Mouse (Mus musculus): ENCODE measurements around the gene Nxt1. TPM values are rescaled to one million over a fixed set of nuclear protein-coding genes. Genes with fewer than 3 reads are reported as not detected.

Gene Nxt1
- 48.1 and 54.6 TPM in 2 replicates for polyA plus RNA-seq (2014; fragmentation: Nextera tagmentation; extraction: Ambion mirVana)

GRCm38 (mm10) chr2:148672199-148673096 lies at the start of gene Nxt1:
TSS of gene Nxt1 (plus strand) at chr2:148672601.
- H3K4me3 ChIP-seq (replicated peaks; ENCODE audit: low read depth, low read length): peak within 1 kb of the TSS; percentile 74
- H3K4me2 ChIP-seq (ENCODE audit: low read length): peak within 1 kb of the TSS; percentile 78
- peak; percentile 100 for ATAC-seq (ENCODE audit: low FRiP score, low TSS enrichment)
- no peaks in the 10 kb centered on the region for H3K9me3 ChIP-seq (ENCODE audit: control insufficient read depth, low read length)
- H3K27ac ChIP-seq (replicated peaks; ENCODE audit: low read depth, low read length): peak within 1 kb of the TSS; percentile 82
- peaks cover 20% of the 10 kb centered on the region for H3K4me1 ChIP-seq (ENCODE audit: control insufficient read depth, insufficient read depth, low read length)
- 1% methylated on average over 58 of the region's 58 CpGs for WGBS
- DNase-seq: peak; percentile 99
- H3K36me3 ChIP-seq (ENCODE audit: control insufficient read depth, insufficient read depth, low read length): peaks cover 20% of the 10 kb centered on the region
- peak within 1 kb of the TSS; percentile 76 for H3K9ac ChIP-seq (replicated peaks; ENCODE audit: low read length)
- H3K27me3 ChIP-seq (ENCODE audit: control insufficient read depth, insufficient read depth, low read length): no peaks in the 10 kb centered on the region

GRCm38 (mm10) chr2:148623067-148623466 lies 49.3 kb upstream of the Nxt1 start:
- H3K27ac ChIP-seq (replicated peaks; ENCODE audit: low read depth, low read length): no peak overlapping the region
- 87% methylated on average over 2 of the region's 2 CpGs for WGBS
- no peak overlapping the region for H3K4me2 ChIP-seq (ENCODE audit: low read length)
- DNase-seq (no peak), ATAC-seq (ENCODE audit: low FRiP score, low TSS enrichment) (no peak)
- H3K4me1 ChIP-seq (ENCODE audit: control insufficient read depth, insufficient read depth, low read length): no peaks in the 10 kb centered on the region
- H3K9ac ChIP-seq (replicated peaks; ENCODE audit: low read length): no peak overlapping the region
- H3K36me3 ChIP-seq (ENCODE audit: control insufficient read depth, insufficient read depth, low read length): no peaks in the 10 kb centered on the region
- H3K27me3 ChIP-seq (ENCODE audit: control insufficient read depth, insufficient read depth, low read length): no peaks in the 10 kb centered on the region
- no peak overlapping the region for H3K4me3 ChIP-seq (replicated peaks; ENCODE audit: low read depth, low read length)
- no peaks in the 10 kb centered on the region for H3K9me3 ChIP-seq (ENCODE audit: control insufficient read depth, low read length)

DNA sequence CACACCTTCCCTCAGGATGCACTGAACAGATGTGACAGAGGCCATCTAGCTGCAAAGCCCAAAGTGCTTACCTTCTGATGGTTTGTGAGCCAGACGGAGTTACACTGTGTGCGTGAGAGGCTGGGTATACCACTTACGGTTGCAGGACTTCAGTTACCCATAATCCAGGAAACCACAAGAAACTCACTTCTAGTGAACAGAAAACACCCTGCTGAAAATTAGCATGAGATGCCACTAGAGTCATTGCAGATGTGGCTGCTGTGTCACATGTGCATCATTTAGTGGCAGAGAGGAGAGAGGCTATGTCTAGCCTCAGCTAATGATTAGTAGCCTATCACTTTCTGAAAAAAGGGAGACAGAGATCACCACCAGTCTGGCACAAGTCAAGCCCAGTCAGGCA lies 47.9 kb upstream of the Nxt1 start:
- DNase-seq: no peak
- no peak overlapping the region for H3K27ac ChIP-seq (replicated peaks; ENCODE audit: low read depth, low read length)

DNA sequence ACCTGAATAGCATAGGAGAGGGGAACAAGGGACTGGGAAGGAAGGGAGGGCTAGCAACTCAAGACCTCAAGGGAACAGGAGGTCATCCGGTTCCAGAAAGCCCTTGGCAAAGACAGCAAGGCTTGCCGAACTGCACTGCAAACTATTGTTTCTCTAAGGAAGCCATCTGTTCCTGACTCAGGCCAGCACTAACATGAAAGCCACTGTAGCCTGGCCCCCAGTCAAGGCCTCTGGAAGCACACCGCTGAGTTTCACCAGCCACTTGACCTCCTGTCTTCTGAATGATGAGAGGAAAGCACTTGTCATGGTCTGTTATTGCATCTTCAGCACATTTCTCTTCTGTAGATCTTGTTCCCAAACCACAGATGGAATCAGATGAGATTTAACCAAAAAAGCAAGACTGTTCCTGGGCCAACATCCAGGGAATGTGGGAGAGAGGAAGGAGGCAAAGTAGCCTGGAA lies 45.4 kb upstream of the Nxt1 start:
- Histone ChIP-seq H3K4me3 (replicated peaks; ENCODE audit: low read depth, low read length) (no peak overlapping the region), H3K4me2 (ENCODE audit: low read length) (no peak overlapping the region), H3K27me3 (ENCODE audit: control insufficient read depth, insufficient read depth, low read length) (no peaks in the 10 kb centered on the region), H3K36me3 (ENCODE audit: control insufficient read depth, insufficient read depth, low read length) (no peaks in the 10 kb centered on the region), H3K9ac (replicated peaks; ENCODE audit: low read length) (no peak overlapping the region), H3K27ac (replicated peaks; ENCODE audit: low read depth, low read length) (no peak overlapping the region), H3K9me3 (ENCODE audit: control insufficient read depth, low read length) (no peaks in the 10 kb centered on the region), H3K4me1 (ENCODE audit: control insufficient read depth, insufficient read depth, low read length) (no peaks in the 10 kb centered on the region)
- no peak for ATAC-seq (ENCODE audit: low FRiP score, low TSS enrichment)
- WGBS: 84% methylated on average over 3 of the region's 3 CpGs
- no peak for DNase-seq

More for the DNA sequence above, 47.9 kb upstream of the Nxt1 start:
- no peaks in the 10 kb centered on the region for H3K36me3 ChIP-seq (ENCODE audit: control insufficient read depth, insufficient read depth, low read length)
- H3K4me1 ChIP-seq (ENCODE audit: control insufficient read depth, insufficient read depth, low read length): no peaks in the 10 kb centered on the region
- ATAC-seq (ENCODE audit: low FRiP score, low TSS enrichment): no peak
- no peak overlapping the region for H3K9ac ChIP-seq (replicated peaks; ENCODE audit: low read length)
- no peak overlapping the region for H3K4me2 ChIP-seq (ENCODE audit: low read length)
- 97% methylated on average over 3 of the region's 3 CpGs for WGBS
- H3K27me3 ChIP-seq (ENCODE audit: control insufficient read depth, insufficient read depth, low read length): no peaks in the 10 kb centered on the region
- H3K4me3 ChIP-seq (replicated peaks; ENCODE audit: low read depth, low read length): no peak overlapping the region
- H3K9me3 ChIP-seq (ENCODE audit: control insufficient read depth, low read length): no peaks in the 10 kb centered on the region

- H3K36me3 ChIP-seq (ENCODE audit: control insufficient read depth, insufficient read depth, low read length): no peaks in the 10 kb centered on the region
- H3K4me1 ChIP-seq (ENCODE audit: control insufficient read depth, insufficient read depth, low read length): no peaks in the 10 kb centered on the region
- DNase-seq (no peak), ATAC-seq (ENCODE audit: low FRiP score, low TSS enrichment) (no peak)
- no peak overlapping the region for H3K27ac ChIP-seq (replicated peaks; ENCODE audit: low read depth, low read length)
- H3K27me3 ChIP-seq (ENCODE audit: control insufficient read depth, insufficient read depth, low read length): no peaks in the 10 kb centered on the region
- WGBS: 97% methylated on average over 2 of the region's 2 CpGs
- H3K4me2 ChIP-seq (ENCODE audit: low read length): no peak overlapping the region
- no peak overlapping the region for H3K9ac ChIP-seq (replicated peaks; ENCODE audit: low read length)
- no peak overlapping the region for H3K4me3 ChIP-seq (replicated peaks; ENCODE audit: low read depth, low read length)
- no peaks in the 10 kb centered on the region for H3K9me3 ChIP-seq (ENCODE audit: control insufficient read depth, low read length)
These were observed 41.4 kb upstream of the Nxt1 start for GRCm38 (mm10) chr2:148631011-148631410.

- Histone ChIP-seq H3K4me3 (replicated peaks; ENCODE audit: low read depth, low read length) (no peak overlapping the region), H3K9me3 (ENCODE audit: control insufficient read depth, low read length) (no peaks in the 10 kb centered on the region), H3K4me2 (ENCODE audit: low read length) (no peak overlapping the region), H3K9ac (replicated peaks; ENCODE audit: low read length) (no peak overlapping the region), H3K36me3 (ENCODE audit: control insufficient read depth, insufficient read depth, low read length) (no peaks in the 10 kb centered on the region), H3K27me3 (ENCODE audit: control insufficient read depth, insufficient read depth, low read length) (no peaks in the 10 kb centered on the region), H3K4me1 (ENCODE audit: control insufficient read depth, insufficient read depth, low read length) (no peaks in the 10 kb centered on the region), H3K27ac (replicated peaks; ENCODE audit: low read depth, low read length) (no peak overlapping the region)
- WGBS: 92% methylated on average over 3 of the region's 3 CpGs
- DNase-seq: no peak
- ATAC-seq (ENCODE audit: low FRiP score, low TSS enrichment): no peak
These were observed 40.8 kb upstream of the Nxt1 start for GRCm38 (mm10) chr2:148631602-148632001.

DNA sequence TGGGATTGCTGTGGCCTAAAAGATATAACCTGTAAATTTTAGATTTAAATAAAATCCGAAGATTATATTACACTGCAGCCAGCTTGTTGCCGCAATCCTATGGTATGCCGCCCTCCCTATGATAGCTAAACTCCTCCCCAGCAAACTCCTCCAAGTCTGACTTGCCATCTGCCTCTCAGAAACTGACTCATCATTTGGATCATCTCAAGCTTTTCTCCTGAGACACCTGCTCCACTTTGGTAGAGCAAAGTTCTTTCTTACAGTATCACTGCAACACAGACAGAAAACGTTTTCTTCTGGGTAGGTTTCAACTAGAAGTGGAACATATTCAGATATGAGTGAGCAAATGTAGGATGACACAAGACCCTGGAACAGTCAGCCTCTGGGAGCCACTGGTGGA lies 37.9 kb upstream of the Nxt1 start:
- 88% methylated on average over 4 of the region's 4 CpGs for WGBS

GRCm38 (mm10) chr2:148642610-148643370 lies 29.6 kb upstream of the Nxt1 start:
- Histone ChIP-seq H3K4me1 (ENCODE audit: control insufficient read depth, insufficient read depth, low read length) (no peaks in the 10 kb centered on the region), H3K4me3 (replicated peaks; ENCODE audit: low read depth, low read length) (no peak overlapping the region), H3K27ac (replicated peaks; ENCODE audit: low read depth, low read length) (no peak overlapping the region), H3K36me3 (ENCODE audit: control insufficient read depth, insufficient read depth, low read length) (no peaks in the 10 kb centered on the region), H3K27me3 (ENCODE audit: control insufficient read depth, insufficient read depth, low read length) (no peaks in the 10 kb centered on the region), H3K9me3 (ENCODE audit: control insufficient read depth, low read length) (no peaks in the 10 kb centered on the region), H3K9ac (replicated peaks; ENCODE audit: low read length) (no peak overlapping the region), H3K4me2 (ENCODE audit: low read length) (no peak overlapping the region)
- WGBS: 85% methylated on average over 1 of the region's 1 CpGs
- DNase-seq: no peak
- no peak for ATAC-seq (ENCODE audit: low FRiP score, low TSS enrichment)

More for the DNA sequence above, 37.9 kb upstream of the Nxt1 start:
- H3K4me2 ChIP-seq (ENCODE audit: low read length): no peak overlapping the region
- no peaks in the 10 kb centered on the region for H3K36me3 ChIP-seq (ENCODE audit: control insufficient read depth, insufficient read depth, low read length)
- ATAC-seq (ENCODE audit: low FRiP score, low TSS enrichment) (no peak), DNase-seq (no peak)
- H3K9ac ChIP-seq (replicated peaks; ENCODE audit: low read length): no peak overlapping the region
- H3K4me3 ChIP-seq (replicated peaks; ENCODE audit: low read depth, low read length): no peak overlapping the region
- no peaks in the 10 kb centered on the region for H3K4me1 ChIP-seq (ENCODE audit: control insufficient read depth, insufficient read depth, low read length)
- H3K27ac ChIP-seq (replicated peaks; ENCODE audit: low read depth, low read length): no peak overlapping the region
- no peaks in the 10 kb centered on the region for H3K9me3 ChIP-seq (ENCODE audit: control insufficient read depth, low read length)
- H3K27me3 ChIP-seq (ENCODE audit: control insufficient read depth, insufficient read depth, low read length): no peaks in the 10 kb centered on the region

Measured in midbrain, embryonic 14.5 days (tissue).